Mouse (Mus musculus): ENCODE data around the gene Olfr1340. TPM values are rescaled to one million over a fixed set of nuclear protein-coding genes. Genes with fewer than 3 reads are reported as not detected.

Gene Olfr1340
- polyA plus RNA-seq, 1 experiment from 2014 or later = not detected

Other genes starting within 250 kb of the Olfr1340 start
- 36.5 and 54.4 TPM in 2 replicates for gene Tie1, start 230.1 kb upstream of the Olfr1340 start, polyA plus RNA-seq (2016; fragmentation: Nextera tagmentation; extraction: Ambion mirVana)
- gene 2610528J11Rik, start 193.1 kb upstream of the Olfr1340 start, polyA plus RNA-seq (2016; fragmentation: Nextera tagmentation; extraction: Ambion mirVana) = 0.70 and 1.7 TPM in 2 replicates
- gene Tmem125, start 176.1 kb upstream of the Olfr1340 start, polyA plus RNA-seq (2016; fragmentation: Nextera tagmentation; extraction: Ambion mirVana) = 0.32 and 0.69 TPM in 2 replicates
- gene Cfap57, start 99.4 kb upstream of the Olfr1340 start, polyA plus RNA-seq (2016; fragmentation: Nextera tagmentation; extraction: Ambion mirVana) = 0.84 and 1.1 TPM in 2 replicates
- gene Ebna1bp2, start 99.3 kb upstream of the Olfr1340 start, polyA plus RNA-seq (2016; fragmentation: Nextera tagmentation; extraction: Ambion mirVana) = 110 and 166 TPM in 2 replicates
- gene Olfr62, start 61.2 kb upstream of the Olfr1340 start, polyA plus RNA-seq (2016; fragmentation: Nextera tagmentation; extraction: Ambion mirVana) = not detected in 2 replicates
- gene Olfr1342, start 27.4 kb upstream of the Olfr1340 start, polyA plus RNA-seq (2016; fragmentation: Nextera tagmentation; extraction: Ambion mirVana) = not detected in 2 replicates
- gene Olfr1341, start 16.6 kb upstream of the Olfr1340 start, polyA plus RNA-seq (2016; fragmentation: Nextera tagmentation; extraction: Ambion mirVana) = 0.03 TPM in 1 of 2 replicates, not detected in the other
- not detected in 2 replicates for gene Olfr1339, start 12.0 kb downstream of the Olfr1340 start, polyA plus RNA-seq (2016; fragmentation: Nextera tagmentation; extraction: Ambion mirVana)
- gene Olfr1338, start 38.6 kb downstream of the Olfr1340 start, polyA plus RNA-seq (2016; fragmentation: Nextera tagmentation; extraction: Ambion mirVana) = not detected in 2 replicates
- not detected in 2 replicates for gene Olfr1337, start 62.4 kb downstream of the Olfr1340 start, polyA plus RNA-seq (2016; fragmentation: Nextera tagmentation; extraction: Ambion mirVana)
- not detected in 2 replicates for gene Olfr1335, start 89.8 kb downstream of the Olfr1340 start, polyA plus RNA-seq (2016; fragmentation: Nextera tagmentation; extraction: Ambion mirVana)
- not detected in 2 replicates for gene Olfr1333, start 116.1 kb downstream of the Olfr1340 start, polyA plus RNA-seq (2016; fragmentation: Nextera tagmentation; extraction: Ambion mirVana)
- gene Olfr1331, start 144.5 kb downstream of the Olfr1340 start, polyA plus RNA-seq (2016; fragmentation: Nextera tagmentation; extraction: Ambion mirVana) = not detected in 2 replicates
- gene Olfr1330, start 168.5 kb downstream of the Olfr1340 start, polyA plus RNA-seq (2016; fragmentation: Nextera tagmentation; extraction: Ambion mirVana) = 0.04 and 0.10 TPM in 2 replicates
- gene Olfr1329, start 197.3 kb downstream of the Olfr1340 start, polyA plus RNA-seq (2016; fragmentation: Nextera tagmentation; extraction: Ambion mirVana) = not detected in 2 replicates
- gene Olfr1328, start 218.5 kb downstream of the Olfr1340 start, polyA plus RNA-seq (2016; fragmentation: Nextera tagmentation; extraction: Ambion mirVana) = 0.05 TPM in 1 of 2 replicates, not detected in the other
- gene Lao1, start 241.4 kb downstream of the Olfr1340 start, polyA plus RNA-seq (2016; fragmentation: Nextera tagmentation; extraction: Ambion mirVana) = not detected in 2 replicates

All from heart, embryonic 10.5 days (tissue).